Comparison of ENCODE assay signal across 14 mouse cellular contexts in genomic region chr19:23956299-23956975, GRCm38 (mm10).
DNase-seq lines count a peak whose midpoint lies in the region; ATAC-seq and TF ChIP-seq lines count a peak whose summit lies in the region.
"Had no signal": no experiment of that assay in that cellular context is flagged by ENCODE, and none has a peak within 500 bp of the region (broad histone marks: within the 10 kb centered on the region; RNA-seq: fewer than 3 reads in every experiment).

No protein-coding gene starts in this region.

- no peaks in the 10 kb centered on the region for H3K36me3 ChIP-seq in heart, embryonic 10.5 days
- H3K36me3 ChIP-seq in heart, adult 2 months (ENCODE audit: control insufficient read depth, insufficient read depth, low read length), result no peaks in the 10 kb centered on the region
- H3K36me3 ChIP-seq in megakaryocyte, embryonic 14.5 days (replicated peaks; ENCODE audit: low read length), result no peaks in the 10 kb centered on the region
- H3K36me3 ChIP-seq in MEL (ENCODE audit: control insufficient read depth in 1 of 2, insufficient read depth in 2 of 2, low read length in 2 of 2), result no peaks in the 10 kb centered on the region
- H3K36me3 ChIP-seq in limb, embryonic 10.5 days, result no peaks in the 10 kb centered on the region
- H3K36me3 ChIP-seq: forebrain, embryonic 15.5 days; liver, embryonic 15.5 days had no signal

- TF ChIP-seq EP300 in heart, adult 2 months (IDR thresholded peaks at IDR 0.05; ENCODE audit: insufficient read depth, low read depth, low read length), result no peak
- TF ChIP-seq EP300 in MEL (IDR thresholded peaks at IDR 0.05; ENCODE audit: low read depth in 1 of 2, low read length in 2 of 2), result no peak

- 36% methylated on average over 17 of the region's 17 CpGs for WGBS in heart, embryonic 10.5 days
- WGBS in heart, adult 2 months, result 68% methylated on average over 17 of the region's 17 CpGs
- WGBS in limb, embryonic 10.5 days, result 67% methylated on average over 17 of the region's 17 CpGs

- no peak for DNase-seq in heart, embryonic 10.5 days (ENCODE audit: low spot score)
- no peak for DNase-seq in heart, adult 2 months
- DNase-seq in MEL (ENCODE audit: low read depth, low spot score), result peak; percentile 10
- peak; percentile 34 for DNase-seq in lung, postnatal 36 days
- DNase-seq in urinary bladder, postnatal 36 days (ENCODE audit: low spot score in 2 of 2), result no peak
- DNase-seq in limb, embryonic 10.5 days (ENCODE audit: low spot score), result no peak
- DNase-seq: cerebellum, adult 8-10 months; gastrocnemius, postnatal 25 days had no signal

- peaks cover 37% of the 10 kb centered on the region for H3K4me1 ChIP-seq in heart, embryonic 10.5 days
- peaks cover 12% of the 10 kb centered on the region for H3K4me1 ChIP-seq in heart, adult 2 months (ENCODE audit: control insufficient read depth, insufficient read depth, low read length)
- no peaks in the 10 kb centered on the region; the same call in 1 of the 2 replicates for H3K4me1 ChIP-seq in megakaryocyte, embryonic 14.5 days
- H3K4me1 ChIP-seq in MEL (ENCODE audit: control insufficient read depth in 1 of 2, insufficient read depth in 2 of 2, low read length in 2 of 2), result no peaks in the 10 kb centered on the region
- peaks cover 24% of the 10 kb centered on the region for H3K4me1 ChIP-seq in limb, embryonic 10.5 days
- H3K4me1 ChIP-seq: liver, embryonic 15.5 days had no signal

- ATAC-seq in megakaryocyte, adult 5-6 weeks (ENCODE audit: poor library complexity, severe bottlenecking), result no peak
- ATAC-seq: forebrain, embryonic 15.5 days; hindbrain, postnatal 0 days; Patski had no signal

- no peak for TF ChIP-seq RAD21 in MEL (IDR thresholded peaks at IDR 0.05; ENCODE audit: low read depth, low read length)

- 0 out of 2 replicates have a peak, but pooled peaks cover 7% of the 10 kb centered on the region for H3K27me3 ChIP-seq in heart, embryonic 10.5 days (ENCODE audit: insufficient read depth, poor library complexity, severe bottlenecking)
- H3K27me3 ChIP-seq in heart, adult 2 months (ENCODE audit: control insufficient read depth, insufficient read depth, low read length), result no peaks in the 10 kb centered on the region
- no peaks in the 10 kb centered on the region for H3K27me3 ChIP-seq in megakaryocyte, embryonic 14.5 days (replicated peaks)
- no peaks in the 10 kb centered on the region for H3K27me3 ChIP-seq in MEL (ENCODE audit: control insufficient read depth in 1 of 2, insufficient read depth in 2 of 2, low read length in 2 of 2)
- no peaks in the 10 kb centered on the region for H3K27me3 ChIP-seq in limb, embryonic 10.5 days (ENCODE audit: low read depth, poor library complexity, severe bottlenecking)
- H3K27me3 ChIP-seq: forebrain, embryonic 15.5 days; liver, embryonic 15.5 days had no signal

- H3K9me3 ChIP-seq in heart, embryonic 10.5 days, result no peaks in the 10 kb centered on the region
- H3K9me3 ChIP-seq in megakaryocyte, embryonic 14.5 days, result no peaks in the 10 kb centered on the region
- H3K9me3 ChIP-seq in MEL (replicated peaks; ENCODE audit: insufficient read depth, low read length), result no peaks in the 10 kb centered on the region
- H3K9me3 ChIP-seq in limb, embryonic 10.5 days (replicated peaks), result no peaks in the 10 kb centered on the region
- H3K9me3 ChIP-seq: forebrain, embryonic 15.5 days; liver, embryonic 15.5 days had no signal

- H3K79me2 ChIP-seq in heart, adult 2 months (replicated peaks; ENCODE audit: control insufficient read depth, insufficient read depth, low read length), result no peaks in the 10 kb centered on the region
- H3K79me2 ChIP-seq in MEL (ENCODE audit: control insufficient read depth, insufficient read depth, low read length, poor library complexity), result no peaks in the 10 kb centered on the region

- peak overlapping the region; percentile 65 for H3K27ac ChIP-seq in heart, embryonic 10.5 days
- H3K27ac ChIP-seq in heart, adult 2 months, result no peak overlapping the region
- no peak overlapping the region for H3K27ac ChIP-seq in MEL (ENCODE audit: control insufficient read depth, low read depth, low read length)
- H3K27ac ChIP-seq in limb, embryonic 10.5 days, result no peak overlapping the region
- H3K27ac ChIP-seq: forebrain, embryonic 15.5 days; hindbrain, postnatal 0 days; liver, embryonic 15.5 days had no signal

- no peak for TF ChIP-seq CTCF in heart, adult 2 months (IDR thresholded peaks at IDR 0.05)
- no peak for TF ChIP-seq CTCF in MEL (IDR thresholded peaks at IDR 0.05 in 2 of 3, conservative IDR thresholded peaks at IDR 0.05 in 1 of 3; ENCODE audit: control insufficient read depth in 1 of 3, insufficient read depth in 1 of 3, low read depth in 2 of 3, low read length in 3 of 3, poor library complexity in 1 of 3, severe bottlenecking in 1 of 3)

- no peak for TF ChIP-seq POLR2A in heart, adult 2 months (IDR thresholded peaks at IDR 0.05; ENCODE audit: insufficient read depth, low read depth, low read length)
- TF ChIP-seq POLR2A in MEL (IDR thresholded peaks at IDR 0.05; ENCODE audit: control insufficient read depth in 1 of 2, insufficient read depth in 1 of 2, low read depth in 1 of 2, low read length in 2 of 2, poor library complexity in 1 of 2), result no peak

- intact Hi-C loops in heart, adult 2 months (cut with DNase I), result no loop called here

- H3K9ac ChIP-seq in heart, adult 2 months (ENCODE audit: low read depth, low read length), result no peak overlapping the region
- no peak overlapping the region for H3K9ac ChIP-seq in MEL (ENCODE audit: control insufficient read depth, low read depth, low read length, poor library complexity, severe bottlenecking)
- H3K9ac ChIP-seq: forebrain, embryonic 15.5 days; liver, embryonic 15.5 days had no signal

- peak overlapping the region; percentile 10; the same call in 1 of the 2 replicates for H3K4me3 ChIP-seq in heart, embryonic 10.5 days
- no peak overlapping the region for H3K4me3 ChIP-seq in heart, adult 2 months
- peak overlapping the region; percentile 40 for H3K4me3 ChIP-seq in megakaryocyte, embryonic 14.5 days (replicated peaks)
- no peak overlapping the region for H3K4me3 ChIP-seq in MEL (ENCODE audit: control insufficient read depth in 1 of 2, insufficient read depth in 1 of 2, low read depth in 2 of 2, low read length in 2 of 2)
- H3K4me3 ChIP-seq in limb, embryonic 10.5 days, result no peak overlapping the region
- H3K4me3 ChIP-seq: forebrain, embryonic 15.5 days; liver, embryonic 15.5 days had no signal

TF ChIP-seq in MEL, 35 proteins besides CTCF, POLR2A, EP300 and RAD21:
- no peak for TF ChIP-seq MEF2A (IDR thresholded peaks at IDR 0.05; ENCODE audit: extremely low read depth, insufficient replicate concordance, low read depth, low read length, poor library complexity, severe bottlenecking)
- no peak for TF ChIP-seq HCFC1 (IDR thresholded peaks at IDR 0.05; ENCODE audit: low read depth, low read length)
- TF ChIP-seq TAL1 (IDR thresholded peaks at IDR 0.05; ENCODE audit: low read length), result no peak
- no peak for TF ChIP-seq MAFK (IDR thresholded peaks at IDR 0.05; ENCODE audit: borderline replicate concordance, low read depth, low read length)
- no peak for TF ChIP-seq GABPA (IDR thresholded peaks at IDR 0.05; ENCODE audit: low read depth, low read length)
- no peak for TF ChIP-seq ZMIZ1 (IDR thresholded peaks at IDR 0.05; ENCODE audit: low read depth, low read length)

Comparison
In these comparisons a context has a peak if more than half of its experiments do, and no peak if none do; other contexts are left out.
1. H3K4me3 ChIP-seq: peak in heart, embryonic 10.5 days (single experiment) and megakaryocyte, embryonic 14.5 days (single experiment); none in heart, adult 2 months (single experiment), MEL (0 of 2) and limb, embryonic 10.5 days (single experiment).
2. DNase-seq: peak in MEL (single experiment) and lung, postnatal 36 days (single experiment); none in heart, embryonic 10.5 days (single experiment), heart, adult 2 months (0 of 2), urinary bladder, postnatal 36 days (0 of 2) and limb, embryonic 10.5 days (single experiment).